Comparison of ENCODE assay signal across 7 mouse cellular contexts in the genomic region with DNA sequence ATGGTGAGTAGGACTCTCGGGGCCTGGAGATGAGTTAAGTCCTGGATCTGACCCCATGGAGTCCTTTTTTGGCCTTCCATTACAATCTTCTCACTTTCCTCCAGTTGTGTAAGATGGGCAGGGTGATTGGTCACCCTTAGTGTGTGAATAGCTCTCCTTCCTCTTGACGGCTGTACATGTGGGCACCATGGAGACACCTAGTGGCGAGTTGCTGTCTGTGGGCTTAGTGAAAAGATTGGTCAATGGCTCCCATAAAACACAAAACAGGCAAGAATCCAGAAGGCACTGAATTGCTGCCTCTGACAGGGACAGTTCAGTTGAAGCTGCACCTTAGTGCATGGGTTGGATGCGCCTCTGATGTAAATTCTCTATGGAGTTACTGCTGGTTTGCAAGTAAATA. TPM values are rescaled to one million over a fixed set of nuclear protein-coding genes. Genes with fewer than 3 reads are reported as not detected.
A peak's percentile ranks its signal among the peaks of the same experiment; 100 is the strongest.
DNase-seq lines count a peak whose midpoint lies in the region; TF ChIP-seq lines count a peak whose summit lies in the region.

No protein-coding gene starts in this region.

- TF ChIP-seq CTCF in lung, adult 2 months (IDR thresholded peaks at IDR 0.05; ENCODE audit: insufficient read depth, low read length) = peak; percentile 79

- TF ChIP-seq POLR2A in lung, adult 2 months (IDR thresholded peaks at IDR 0.05; ENCODE audit: borderline replicate concordance, extremely low read depth, low read depth, low read length) = no peak

- H3K4me3 ChIP-seq in lung, adult 2 months (replicated peaks; ENCODE audit: extremely low read depth, low read depth, low read length) = no peak overlapping the region

- WGBS in lung, adult 2 months = 18% methylated on average over 4 of the region's 4 CpGs

- DNase-seq in ES-CJ7 (ENCODE audit: low read depth, low spot score) = peak; percentile 64
- peak; percentile 8 for DNase-seq in T-cell, adult 2 months (ENCODE audit: low spot score)
- peak; percentile 81 to 85 for DNase-seq in cerebellum, postnatal 36 days
- DNase-seq in gastrocnemius, postnatal 25 days = peak; percentile 25
- DNase-seq in kidney, postnatal 10 days = peak; percentile 77
- peak; percentile 20 for DNase-seq in lung, adult 2 months
- DNase-seq in retina, postnatal 1 day = peak; percentile 70

- H3K4me1 ChIP-seq in lung, adult 2 months (ENCODE audit: control insufficient read depth, insufficient read depth, low read length) = no peaks in the 10 kb centered on the region; the same call in 1 of the 2 replicates

RNA-seq across cellular contexts. Expression of a gene that starts 33.3 kb away (rescaled TPM):
- total RNA-seq in gastrocnemius, postnatal 25 days (2021) = 1 to 10 TPM in 1 of 2 experiments, under 1 TPM in 1; 0.86 to 2.0 TPM
- 0.11 and 0.19 TPM in 2 replicates for polyA plus RNA-seq in lung, adult 2 months (2012; rRNA removed)

RNA-seq across cellular contexts. Expression of a gene that starts 43.0 kb away (rescaled TPM):
- total RNA-seq in gastrocnemius, postnatal 25 days (2021) = 10 to 100 TPM; 39.6 to 54.5 TPM
- polyA plus RNA-seq in lung, adult 2 months (2012; rRNA removed) = 39.4 and 52.8 TPM in 2 replicates

Comparison
In these comparisons a context has a peak if more than half of its experiments do, and no peak if none do; other contexts are left out.
1. DNase-seq: peak in every context shown above with its lines; median percentile 83 in cerebellum, postnatal 36 days; 77 in kidney, postnatal 10 days; 70 in retina, postnatal 1 day; 64 in ES-CJ7; 25 in gastrocnemius, postnatal 25 days; 20 in lung, adult 2 months; 8 in T-cell, adult 2 months.